Mouse (Mus musculus): ENCODE measurements at regions not wholly inside any gene's neighbourhood (a gene's known extent, or its start where the extent isn't known, plus 50 kb on each side); places are given as distances from the start of the nearest gene placed in this dataset.
A peak's percentile ranks its signal among the peaks of the same experiment; 100 is the strongest.

DNA sequence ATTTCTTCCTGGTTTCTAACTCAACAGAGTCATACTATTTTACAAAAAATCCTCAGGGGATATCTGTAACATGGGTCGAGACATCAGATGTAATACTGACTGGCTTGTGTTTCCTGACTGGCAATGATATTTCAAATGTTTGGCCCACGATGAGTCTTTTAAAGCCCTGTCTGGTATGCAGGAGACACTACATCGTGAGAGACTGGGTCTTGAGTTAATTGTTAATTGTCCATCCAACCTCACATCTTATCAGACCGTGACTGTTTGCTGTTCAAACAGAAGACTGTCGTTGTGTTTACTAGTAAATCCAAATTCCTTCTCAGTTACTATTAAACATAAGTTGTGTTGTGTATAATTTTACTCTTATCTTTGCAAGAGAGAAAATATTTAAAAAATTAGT, 195.3 kb upstream of the Cdh6 start:
- no peaks in the 10 kb centered on the region for H3K4me1 ChIP-seq (ENCODE audit: control insufficient read depth, insufficient read depth, low read length)
- no peak overlapping the region for H3K4me2 ChIP-seq (ENCODE audit: low read depth, low read length)
- no peak overlapping the region for H3K27ac ChIP-seq (ENCODE audit: low read length)
- H3K4me3 ChIP-seq (ENCODE audit: low read length): no peak overlapping the region
- WGBS: 47% methylated on average over 5 of the region's 5 CpGs
- H3K9me3 ChIP-seq (ENCODE audit: control insufficient read depth, low read length): no peaks in the 10 kb centered on the region
- H3K36me3 ChIP-seq (ENCODE audit: control insufficient read depth, insufficient read depth, low read length): no peaks in the 10 kb centered on the region
- ATAC-seq: no peak
- no peak overlapping the region for H3K9ac ChIP-seq (ENCODE audit: low read depth, low read length)
- no peaks in the 10 kb centered on the region for H3K27me3 ChIP-seq (replicated peaks; ENCODE audit: control insufficient read depth, insufficient read depth, low read length)

DNA sequence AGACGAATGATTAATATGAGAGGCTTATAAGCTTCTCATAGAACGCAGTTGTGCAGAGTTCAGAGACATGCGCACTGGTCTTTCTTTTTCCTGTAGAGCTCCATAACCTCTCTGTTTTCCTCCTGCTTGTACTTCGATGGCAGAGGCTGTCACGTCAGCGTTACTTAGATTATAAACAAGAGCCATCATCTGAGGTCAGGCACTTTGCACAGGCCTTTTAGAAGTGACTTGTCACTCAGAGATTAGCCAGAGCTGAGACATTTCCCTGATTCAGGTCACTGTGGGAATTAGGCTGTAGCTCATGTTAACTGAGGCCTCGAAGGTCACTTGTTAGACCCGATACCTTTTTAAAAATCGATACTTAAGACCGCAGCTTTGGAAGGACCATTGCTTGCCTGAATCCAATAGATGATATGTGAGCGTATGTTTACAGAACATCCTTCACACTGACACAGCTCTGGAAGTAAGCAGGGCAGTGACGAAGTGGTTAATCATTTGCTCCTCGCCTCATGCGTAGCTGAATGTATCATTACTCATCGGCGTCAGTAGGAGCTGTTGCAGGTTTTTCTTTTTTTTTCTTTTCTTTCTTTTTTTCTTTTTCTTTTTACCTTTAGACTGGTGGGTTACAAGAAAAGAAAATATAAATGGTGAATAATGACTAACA, 193.9 kb upstream of the Cdh6 start:
- no peaks in the 10 kb centered on the region for H3K4me1 ChIP-seq (ENCODE audit: control insufficient read depth, insufficient read depth, low read length)
- no peak overlapping the region for H3K27ac ChIP-seq (ENCODE audit: low read length)
- H3K36me3 ChIP-seq (ENCODE audit: control insufficient read depth, insufficient read depth, low read length): no peaks in the 10 kb centered on the region
- 28% methylated on average over 16 of the region's 16 CpGs for WGBS
- H3K9me3 ChIP-seq (ENCODE audit: control insufficient read depth, low read length): no peaks in the 10 kb centered on the region
- 0 out of 2 replicates have a peak overlapping the region, but pooled peaks have one; percentile 8 for H3K4me3 ChIP-seq (ENCODE audit: low read length)
- no peak overlapping the region for H3K9ac ChIP-seq (ENCODE audit: low read depth, low read length)
- ATAC-seq: peak; percentile 78
- H3K27me3 ChIP-seq (replicated peaks; ENCODE audit: control insufficient read depth, insufficient read depth, low read length): no peaks in the 10 kb centered on the region
- peak overlapping the region; percentile 41 for H3K4me2 ChIP-seq (ENCODE audit: low read depth, low read length)

GRCm38 (mm10) chr15:13366606-13367005, 193.1 kb upstream of the Cdh6 start:
- ATAC-seq: no peak
- Histone ChIP-seq H3K4me2 (ENCODE audit: low read depth, low read length) (no peak overlapping the region), H3K27ac (ENCODE audit: low read length) (no peak overlapping the region), H3K27me3 (replicated peaks; ENCODE audit: control insufficient read depth, insufficient read depth, low read length) (no peaks in the 10 kb centered on the region), H3K36me3 (ENCODE audit: control insufficient read depth, insufficient read depth, low read length) (no peaks in the 10 kb centered on the region), H3K9ac (ENCODE audit: low read depth, low read length) (no peak overlapping the region), H3K4me3 (ENCODE audit: low read length) (no peak overlapping the region), H3K9me3 (ENCODE audit: control insufficient read depth, low read length) (no peaks in the 10 kb centered on the region), H3K4me1 (ENCODE audit: control insufficient read depth, insufficient read depth, low read length) (no peaks in the 10 kb centered on the region)
- WGBS: 50% methylated on average over 4 of the region's 4 CpGs

- Histone ChIP-seq H3K36me3 (ENCODE audit: control insufficient read depth, insufficient read depth, low read length) (no peaks in the 10 kb centered on the region), H3K9ac (ENCODE audit: low read depth, low read length) (no peak overlapping the region), H3K9me3 (ENCODE audit: control insufficient read depth, low read length) (no peaks in the 10 kb centered on the region), H3K4me2 (ENCODE audit: low read depth, low read length) (no peak overlapping the region), H3K4me1 (ENCODE audit: control insufficient read depth, insufficient read depth, low read length) (no peaks in the 10 kb centered on the region), H3K4me3 (ENCODE audit: low read length) (no peak overlapping the region), H3K27me3 (replicated peaks; ENCODE audit: control insufficient read depth, insufficient read depth, low read length) (no peaks in the 10 kb centered on the region), H3K27ac (ENCODE audit: low read length) (no peak overlapping the region)
- 27% methylated on average over 2 of the region's 2 CpGs for WGBS
- ATAC-seq: no peak
Measured at GRCm38 (mm10) chr15:13360741-13361140, 187.3 kb upstream of the Cdh6 start.

- Histone ChIP-seq H3K4me2 (ENCODE audit: low read depth, low read length) (no peak overlapping the region), H3K9ac (ENCODE audit: low read depth, low read length) (no peak overlapping the region), H3K4me3 (ENCODE audit: low read length) (no peak overlapping the region), H3K36me3 (ENCODE audit: control insufficient read depth, insufficient read depth, low read length) (no peaks in the 10 kb centered on the region), H3K9me3 (ENCODE audit: control insufficient read depth, low read length) (no peaks in the 10 kb centered on the region), H3K4me1 (ENCODE audit: control insufficient read depth, insufficient read depth, low read length) (no peaks in the 10 kb centered on the region), H3K27me3 (replicated peaks; ENCODE audit: control insufficient read depth, insufficient read depth, low read length) (no peaks in the 10 kb centered on the region), H3K27ac (ENCODE audit: low read length) (no peak overlapping the region)
- 31% methylated on average over 1 of the region's 1 CpGs for WGBS
- ATAC-seq: no peak
Measured at GRCm38 (mm10) chr15:13359026-13359425, 185.6 kb upstream of the Cdh6 start.

GRCm38 (mm10) chr15:13350321-13350720, 176.8 kb upstream of the Cdh6 start:
- H3K4me3 ChIP-seq (ENCODE audit: low read length): no peak overlapping the region
- H3K9ac ChIP-seq (ENCODE audit: low read depth, low read length): no peak overlapping the region
- no peaks in the 10 kb centered on the region for H3K36me3 ChIP-seq (ENCODE audit: control insufficient read depth, insufficient read depth, low read length)
- ATAC-seq: no peak
- WGBS: 74% methylated on average over 3 of the region's 3 CpGs
- H3K9me3 ChIP-seq (ENCODE audit: control insufficient read depth, low read length): no peaks in the 10 kb centered on the region
- H3K27me3 ChIP-seq (replicated peaks; ENCODE audit: control insufficient read depth, insufficient read depth, low read length): no peaks in the 10 kb centered on the region
- H3K4me1 ChIP-seq (ENCODE audit: control insufficient read depth, insufficient read depth, low read length): no peaks in the 10 kb centered on the region
- no peak overlapping the region for H3K27ac ChIP-seq (ENCODE audit: low read length)
- H3K4me2 ChIP-seq (ENCODE audit: low read depth, low read length): no peak overlapping the region

GRCm38 (mm10) chr15:13336392-13336791, 162.9 kb upstream of the Cdh6 start:
- no peaks in the 10 kb centered on the region for H3K4me1 ChIP-seq (ENCODE audit: control insufficient read depth, insufficient read depth, low read length)
- WGBS: 81% methylated on average over 1 of the region's 1 CpGs

GRCm38 (mm10) chr15:13324439-13324838, 151.0 kb upstream of the Cdh6 start:
- no peaks in the 10 kb centered on the region for H3K9me3 ChIP-seq (ENCODE audit: control insufficient read depth, low read length)
- ATAC-seq: no peak
- H3K27ac ChIP-seq (ENCODE audit: low read length): no peak overlapping the region
- no peak overlapping the region for H3K4me3 ChIP-seq (ENCODE audit: low read length)
- H3K4me1 ChIP-seq (ENCODE audit: control insufficient read depth, insufficient read depth, low read length): no peaks in the 10 kb centered on the region
- H3K4me2 ChIP-seq (ENCODE audit: low read depth, low read length): no peak overlapping the region
- H3K27me3 ChIP-seq (replicated peaks; ENCODE audit: control insufficient read depth, insufficient read depth, low read length): no peaks in the 10 kb centered on the region
- 59% methylated on average over 2 of the region's 2 CpGs for WGBS
- no peaks in the 10 kb centered on the region for H3K36me3 ChIP-seq (ENCODE audit: control insufficient read depth, insufficient read depth, low read length)
- H3K9ac ChIP-seq (ENCODE audit: low read depth, low read length): no peak overlapping the region

More at GRCm38 (mm10) chr15:13336392-13336791, 162.9 kb upstream of the Cdh6 start:
- H3K9ac ChIP-seq (ENCODE audit: low read depth, low read length): no peak overlapping the region
- no peaks in the 10 kb centered on the region for H3K9me3 ChIP-seq (ENCODE audit: control insufficient read depth, low read length)
- ATAC-seq: no peak
- H3K27me3 ChIP-seq (replicated peaks; ENCODE audit: control insufficient read depth, insufficient read depth, low read length): no peaks in the 10 kb centered on the region
- no peak overlapping the region for H3K4me3 ChIP-seq (ENCODE audit: low read length)
- H3K36me3 ChIP-seq (ENCODE audit: control insufficient read depth, insufficient read depth, low read length): no peaks in the 10 kb centered on the region
- no peak overlapping the region for H3K27ac ChIP-seq (ENCODE audit: low read length)
- no peak overlapping the region for H3K4me2 ChIP-seq (ENCODE audit: low read depth, low read length)

DNA sequence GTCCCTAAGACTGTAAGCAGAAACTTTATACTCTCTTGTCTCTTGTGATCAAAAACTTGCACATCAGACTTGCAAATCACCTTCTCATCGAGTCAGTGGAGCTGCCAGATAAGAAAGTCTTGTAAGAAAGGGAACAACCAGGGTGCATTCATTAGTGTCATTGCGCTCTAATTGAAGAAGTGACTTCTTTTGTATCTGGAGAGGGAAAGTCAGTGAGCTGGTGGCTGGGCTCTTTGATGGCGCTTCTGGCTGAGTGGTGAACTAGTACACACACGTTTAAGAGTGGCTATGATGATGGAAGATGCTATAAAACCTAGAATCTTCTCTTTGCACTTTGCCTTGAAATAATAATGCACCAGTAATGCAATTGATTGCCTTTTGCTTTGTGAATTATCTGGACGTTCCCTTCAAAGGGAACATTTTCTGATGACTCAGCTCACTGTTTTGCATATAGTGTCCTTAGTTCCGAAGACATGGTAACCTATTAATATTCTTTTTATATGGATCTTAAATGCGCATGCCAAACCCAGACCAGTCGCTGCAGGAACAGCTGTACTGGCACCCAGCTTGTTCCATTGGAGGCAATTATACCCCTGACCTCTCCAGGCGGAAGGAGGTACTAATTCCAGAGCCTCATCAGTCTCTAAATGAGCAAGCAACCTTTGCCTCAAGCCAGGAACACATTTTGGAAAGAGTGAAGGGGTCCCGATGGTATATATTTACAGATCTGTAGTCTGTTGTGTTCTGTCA, 147.3 kb upstream of the Cdh6 start:
- no peaks in the 10 kb centered on the region for H3K36me3 ChIP-seq (ENCODE audit: control insufficient read depth, insufficient read depth, low read length)
- no peaks in the 10 kb centered on the region for H3K9me3 ChIP-seq (ENCODE audit: control insufficient read depth, low read length)
- no peak overlapping the region for H3K27ac ChIP-seq (ENCODE audit: low read length)
- H3K27me3 ChIP-seq (replicated peaks; ENCODE audit: control insufficient read depth, insufficient read depth, low read length): no peaks in the 10 kb centered on the region
- H3K4me1 ChIP-seq (ENCODE audit: control insufficient read depth, insufficient read depth, low read length): no peaks in the 10 kb centered on the region
- ATAC-seq: no peak
- no peak overlapping the region for H3K4me3 ChIP-seq (ENCODE audit: low read length)
- 64% methylated on average over 10 of the region's 10 CpGs for WGBS
- no peak overlapping the region for H3K4me2 ChIP-seq (ENCODE audit: low read depth, low read length)
- no peak overlapping the region for H3K9ac ChIP-seq (ENCODE audit: low read depth, low read length)
